Mouse (Mus musculus): ENCODE results near the gene Adgrg3.

DNA sequence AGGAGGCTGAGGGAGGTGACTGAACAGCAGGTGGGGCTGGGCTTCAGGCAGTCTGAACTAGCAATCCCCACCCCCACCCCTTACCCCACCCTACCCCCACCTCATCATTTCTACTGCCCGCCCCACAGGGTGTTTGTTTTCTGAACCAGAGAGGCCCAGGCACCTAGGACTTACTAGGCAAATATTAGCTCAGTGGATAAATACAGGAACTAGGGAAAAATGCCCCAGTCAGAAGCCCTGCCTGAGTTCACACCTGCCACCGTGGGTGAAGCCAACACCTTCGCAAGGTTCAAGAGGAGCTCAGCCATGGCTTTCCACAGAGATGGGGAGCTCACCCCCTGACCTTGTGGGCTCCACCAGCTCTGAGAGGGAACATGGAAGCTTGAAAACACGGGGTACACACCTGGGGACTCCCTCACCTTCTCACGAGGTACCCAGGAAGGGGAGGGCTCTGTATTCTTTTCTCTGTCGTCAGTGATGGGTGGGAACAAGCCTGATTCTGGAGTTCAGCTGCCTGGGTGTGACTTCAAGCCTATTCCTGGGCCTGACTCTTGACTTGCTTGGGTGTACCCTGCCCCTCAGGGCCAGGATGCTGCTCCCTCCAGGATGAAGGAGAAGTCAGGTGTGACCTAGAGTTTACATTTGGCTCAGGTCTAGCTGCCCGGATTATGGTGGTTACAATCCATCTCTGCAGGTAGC lies 42.9 kb upstream of the Adgrg3 start, which contains the start of gene Adgrg1:
- no peak for TF ChIP-seq CTCF (IDR thresholded peaks at IDR 0.05; ENCODE audit: control insufficient read depth, insufficient read depth, insufficient read length)
- no peak for TF ChIP-seq MAX (IDR thresholded peaks at IDR 0.05)
- TF ChIP-seq MYOG (IDR thresholded peaks at IDR 0.05; ENCODE audit: control insufficient read depth, extremely low read depth, insufficient read length), result no peak
- no peak for TF ChIP-seq CEBPB (IDR thresholded peaks at IDR 0.05; ENCODE audit: low read depth)
- TF ChIP-seq USF1 (IDR thresholded peaks at IDR 0.05; ENCODE audit: low read depth), result no peak
- no peak for TF ChIP-seq FOSL1 (IDR thresholded peaks at IDR 0.05; ENCODE audit: insufficient read depth, low read length, poor library complexity, severe bottlenecking)
- no peak for TF ChIP-seq MYOD1 (IDR thresholded peaks at IDR 0.05; ENCODE audit: control insufficient read depth, insufficient read length, low read depth)
